Mouse (Mus musculus) heart, embryonic 12.5 days (tissue): ENCODE data around the gene Plekhg6. TPM values are rescaled to one million over a fixed set of nuclear protein-coding genes. Genes with fewer than 3 reads are reported as not detected.

ENCODE experiments used
- polyA plus RNA-seq: library from polyadenylated mRNA; unstranded; fragments of >200 nt; fragmentation: Nextera tagmentation; extraction: Ambion mirVana; gene quantifications from 2 replicates; pipeline ENCODE4 v1.2.1, GENCODE M21; 2016

Plekhg6 gene
- polyA plus RNA-seq, 1 experiment from 2014 or later = not detected

Other genes starting within 250 kb of the Plekhg6 start
- 55.0 and 56.2 TPM in 2 replicates for gene Nop2, start 248.9 kb downstream of the Plekhg6 start, polyA plus RNA-seq
- 11.3 and 11.8 TPM in 2 replicates for gene Iffo1, start 235.6 kb downstream of the Plekhg6 start, polyA plus RNA-seq
- 4,345 and 4,378 TPM in 2 replicates for gene Gapdh, start 214.3 kb downstream of the Plekhg6 start, polyA plus RNA-seq
- 99.0 and 112 TPM in 2 replicates for gene Ncapd2, start 189.1 kb downstream of the Plekhg6 start, polyA plus RNA-seq
- gene Mrpl51, start 189.0 kb downstream of the Plekhg6 start, polyA plus RNA-seq = 217 and 218 TPM in 2 replicates
- 4.2 and 4.3 TPM in 2 replicates for gene Vamp1, start 165.2 kb downstream of the Plekhg6 start, polyA plus RNA-seq
- 3.1 and 3.3 TPM in 2 replicates for gene Tapbpl, start 148.9 kb downstream of the Plekhg6 start, polyA plus RNA-seq
- gene Cd27, start 143.8 kb downstream of the Plekhg6 start, polyA plus RNA-seq = 0.96 and 2.0 TPM in 2 replicates
- gene Tuba3a, start 94.8 kb downstream of the Plekhg6 start, polyA plus RNA-seq = not detected in 2 replicates
- gene Ltbr, start 66.9 kb downstream of the Plekhg6 start, polyA plus RNA-seq = 40.9 and 41.2 TPM in 2 replicates
- gene Scnn1a, start 60.1 kb downstream of the Plekhg6 start, polyA plus RNA-seq = 0.70 and 0.80 TPM in 2 replicates
- 37.2 and 37.9 TPM in 2 replicates for gene Tnfrsf1a, start 31.4 kb downstream of the Plekhg6 start, polyA plus RNA-seq
- 73.5 and 73.6 TPM in 2 replicates for gene Cd9, start 114.0 kb upstream of the Plekhg6 start, polyA plus RNA-seq
- 19.8 and 21.4 TPM in 2 replicates for gene Vwf, start 166.0 kb upstream of the Plekhg6 start, polyA plus RNA-seq